Mouse (Mus musculus) T-helper 2 cell (primary cell): Measurements from ENCODE around the gene Gm21680.
"Not testable (repeated sequence)": the region's sequence is repeated elsewhere in the genome, so short reads cannot be mapped to it uniquely, and the experiment has no call there.

Source experiments
- in situ Hi-C: fragments of 300-600 bp; cut with MboI, MseI; formaldehyde crosslinking; loops from one replicate; pipeline ENCODE4 v1.15.1; 2025; ENCODE audit warnings: high pct_unique_total_duplicates

Gm21680 gene

DNA sequence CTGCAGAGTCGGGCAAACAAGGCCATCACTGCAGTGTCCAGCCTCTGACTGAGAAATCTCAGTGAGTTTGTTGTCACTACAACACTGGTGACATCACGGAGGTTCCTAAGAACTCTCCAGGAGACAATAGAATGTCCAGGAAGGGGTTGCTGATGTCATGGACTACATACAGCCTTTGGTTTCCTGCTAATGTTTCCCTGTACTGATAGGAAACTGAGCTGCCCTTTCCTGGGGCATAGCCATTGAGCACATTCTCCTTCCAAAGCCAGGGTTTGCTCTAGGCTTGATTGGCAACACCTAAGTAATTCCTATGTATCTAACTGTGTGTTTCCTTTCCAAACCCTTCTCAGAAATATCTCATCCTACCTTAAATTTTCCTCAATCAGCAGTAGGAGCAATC is at the start of gene Gm21680:
Gene Gm21680, minus strand, starts transcription at position 101 of the 400 bp plus-strand sequence.
- in situ Hi-C loops, result not testable (repeated sequence)

DNA sequence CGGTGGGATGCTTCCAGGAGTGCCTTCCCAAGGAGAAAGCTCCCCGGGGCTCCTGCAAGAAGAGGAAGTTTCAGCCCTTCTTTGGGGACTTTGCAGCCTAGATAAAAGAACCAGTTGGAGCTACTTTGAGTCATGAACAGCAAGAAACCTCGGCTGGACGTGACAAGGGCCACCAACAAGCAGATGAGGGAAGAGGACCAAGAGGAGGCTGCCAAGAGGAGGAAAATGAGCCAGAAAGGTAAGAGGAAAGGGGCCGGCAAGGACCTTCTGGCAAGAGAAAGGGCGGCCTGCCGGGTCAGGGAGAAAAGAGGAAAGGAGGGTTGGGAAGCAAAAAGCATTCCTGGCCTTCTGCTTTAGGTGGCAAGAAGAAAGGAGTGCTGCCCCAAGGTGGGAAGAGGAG is 35.2 kb upstream of the Gm21680 start:
- in situ Hi-C loops, result loop anchor here (5.0 kb wide), 1 partner anchor 50 kb away; no protein-coding TSS in a partner anchor

DNA sequence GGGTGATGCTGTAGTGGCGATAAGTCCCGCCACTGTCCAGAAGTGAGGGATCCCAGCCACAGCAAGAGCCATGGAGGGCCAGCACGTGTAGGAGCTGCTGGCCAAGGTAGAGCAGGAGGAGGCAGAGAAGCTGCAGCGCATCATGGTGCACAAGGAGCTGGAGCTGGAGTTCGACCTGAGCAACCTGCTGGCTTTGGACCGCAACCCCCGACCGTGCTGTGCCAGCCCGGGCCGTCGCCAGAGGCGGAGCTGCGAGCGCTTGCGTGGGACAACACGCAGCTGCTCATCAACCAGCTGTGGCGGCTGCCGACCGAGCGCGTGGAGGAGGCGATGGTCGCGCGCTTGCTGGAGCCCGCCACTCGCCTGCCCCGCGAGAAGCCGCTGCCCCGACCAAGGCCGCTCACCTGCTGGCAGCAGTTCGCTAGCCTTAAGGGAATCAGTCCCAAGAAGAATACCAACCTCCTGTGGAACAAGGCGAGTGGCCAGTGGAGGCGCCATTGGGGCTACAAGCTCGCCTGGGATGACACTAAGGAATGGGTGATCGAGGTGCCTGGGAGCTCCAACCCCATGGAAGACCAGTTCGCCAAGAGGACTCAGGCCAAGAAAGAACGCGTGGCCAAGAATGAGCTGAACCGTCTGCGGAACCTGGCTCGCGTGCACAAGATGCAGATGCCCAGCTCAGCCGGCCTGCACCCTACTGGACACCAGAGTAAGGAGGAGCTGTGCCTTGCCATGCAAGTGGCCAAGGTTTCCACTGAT is 34.7 kb upstream of the Gm21680 start:
- in situ Hi-C loops, result loop anchor here (5.0 kb wide), 1 partner anchor 50 kb away; no protein-coding TSS in a partner anchor

DNA sequence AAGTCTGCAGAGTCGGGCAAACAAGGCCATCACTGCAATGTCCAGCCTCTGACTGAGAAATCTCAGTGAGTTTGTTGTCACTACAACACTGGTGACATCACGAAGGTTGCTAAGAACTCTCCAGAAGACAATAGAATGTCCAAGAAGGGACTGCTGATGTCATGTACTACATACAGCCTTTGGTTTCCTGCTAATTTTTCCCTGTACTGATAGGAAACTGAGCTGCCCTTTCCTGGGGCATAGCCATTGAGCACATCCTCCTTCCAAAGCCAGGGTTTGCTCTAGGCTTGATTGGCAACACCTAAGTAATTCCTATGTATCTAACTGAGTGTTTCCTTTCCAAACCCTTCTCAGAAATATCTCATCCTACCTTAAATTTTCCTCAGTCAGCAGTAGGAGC is 32.2 kb upstream of the Gm21680 start, which contains the start of gene Gm1979:
Gene Gm1979, minus strand, starts transcription at position 101 of the 400 bp plus-strand sequence.
- in situ Hi-C loops, result loop anchor here (5.0 kb wide), 1 partner anchor 47 kb away; no protein-coding TSS in a partner anchor

DNA sequence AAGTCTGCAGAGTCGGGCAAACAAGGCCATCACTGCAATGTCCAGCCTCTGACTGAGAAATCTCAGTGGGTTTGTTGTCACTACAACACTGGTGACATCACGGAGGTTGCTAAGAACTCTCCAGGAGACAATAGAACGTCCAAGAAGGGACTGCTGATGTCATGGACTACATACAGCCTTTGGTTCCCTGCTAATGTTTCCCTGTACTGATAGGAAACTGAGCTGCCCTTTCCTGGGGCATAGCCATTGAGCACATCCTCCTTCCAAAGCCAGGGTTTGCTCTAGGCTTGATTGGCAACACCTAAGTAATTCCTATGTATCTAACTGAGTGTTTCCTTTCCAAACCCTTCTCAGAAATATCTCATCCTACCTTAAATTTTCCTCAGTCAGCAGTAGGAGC is 16.1 kb upstream of the Gm21680 start, which contains the start of gene Gm21698:
Gene Gm21698, minus strand, starts transcription at position 101 of the 400 bp plus-strand sequence.
- in situ Hi-C loops, result not testable (repeated sequence)

DNA sequence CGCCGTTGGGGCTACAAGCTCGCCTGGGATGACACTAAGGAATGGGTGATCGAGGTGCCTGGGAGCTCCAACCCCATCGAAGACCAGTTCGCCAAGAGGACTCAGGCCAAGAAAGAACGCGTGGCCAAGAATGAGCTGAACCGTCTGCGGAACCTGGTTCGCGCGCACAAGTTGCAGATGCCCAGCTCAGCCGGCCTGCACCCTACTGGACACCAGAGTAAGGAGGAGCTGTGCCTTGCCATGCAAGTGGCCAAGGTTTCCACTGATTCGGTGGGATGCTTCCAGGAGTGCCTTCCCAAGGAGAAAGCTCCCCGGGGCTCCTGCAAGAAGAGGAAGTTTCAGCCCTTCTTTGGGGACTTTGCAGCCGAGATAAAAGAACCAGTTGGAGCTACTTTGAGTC is 15.4 kb downstream of the Gm21680 start:
- in situ Hi-C loops, result loop anchor here (5.0 kb wide), 1 partner anchor 50 kb away; no protein-coding TSS in a partner anchor

DNA sequence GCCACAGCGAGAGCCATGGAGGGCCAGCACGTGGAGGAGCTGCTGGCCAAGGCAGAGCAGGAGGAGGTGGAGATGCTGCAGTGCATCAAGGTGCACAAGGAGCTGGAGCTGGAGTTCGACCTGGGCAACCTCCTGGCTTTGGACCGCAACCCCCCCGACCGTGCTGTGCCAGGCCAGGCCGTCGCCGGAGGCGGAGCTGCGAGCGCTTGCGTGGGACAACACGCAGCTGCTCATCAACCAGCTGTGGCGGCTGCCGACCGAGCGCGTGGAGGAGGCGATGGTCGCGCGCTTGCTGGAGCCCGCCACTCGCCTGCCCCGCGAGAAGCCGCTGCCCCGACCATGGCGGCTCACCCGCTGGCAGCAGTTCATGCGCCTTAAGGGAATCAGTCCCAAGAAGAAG is 15.9 kb downstream of the Gm21680 start:
- in situ Hi-C loops, result loop anchor here (5.0 kb wide), 1 partner anchor 51 kb away; no protein-coding TSS in a partner anchor

DNA sequence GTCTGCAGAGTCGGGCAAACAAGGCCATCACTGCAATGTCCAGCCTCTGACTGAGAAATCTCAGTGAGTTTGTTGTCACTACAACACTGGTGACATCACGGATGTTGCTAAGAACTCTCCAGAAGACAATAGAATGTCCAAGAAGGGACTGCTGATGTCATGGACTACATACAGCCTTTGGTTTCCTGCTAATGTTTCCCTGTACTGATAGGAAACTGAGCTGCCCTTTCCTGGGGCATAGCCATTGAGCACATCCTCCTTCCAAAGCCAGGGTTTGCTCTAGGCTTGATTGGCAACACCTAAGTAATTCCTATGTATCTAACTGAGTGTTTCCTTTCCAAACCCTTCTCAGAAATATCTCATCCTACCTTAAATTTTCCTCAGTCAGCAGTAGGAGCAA is 18.1 kb downstream of the Gm21680 start, which contains the start of gene Gm21671:
Gene Gm21671, minus strand, starts transcription at position 101 of the 400 bp plus-strand sequence.
- in situ Hi-C loops, result not testable (repeated sequence)

DNA sequence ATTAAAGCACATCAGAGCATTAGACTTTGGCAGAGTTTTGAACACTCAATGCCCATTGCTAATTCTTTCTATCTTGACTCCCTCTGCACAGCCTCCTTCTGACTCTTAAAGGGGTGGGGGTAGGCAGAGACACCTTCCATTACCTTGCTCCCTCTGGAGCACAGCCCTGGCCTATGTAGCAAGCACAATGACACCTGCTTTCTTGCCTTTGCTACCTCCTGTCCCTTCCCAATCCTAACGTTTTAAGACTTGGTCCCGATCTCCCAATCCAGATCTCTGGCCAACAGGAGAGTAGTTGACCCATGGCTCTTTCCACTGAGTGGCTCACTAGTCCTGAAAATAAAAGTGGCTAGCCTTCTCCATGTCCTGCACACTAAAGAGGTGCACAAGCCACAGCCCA is 27.1 kb downstream of the Gm21680 start:
- in situ Hi-C loops, result not testable (repeated sequence)

DNA sequence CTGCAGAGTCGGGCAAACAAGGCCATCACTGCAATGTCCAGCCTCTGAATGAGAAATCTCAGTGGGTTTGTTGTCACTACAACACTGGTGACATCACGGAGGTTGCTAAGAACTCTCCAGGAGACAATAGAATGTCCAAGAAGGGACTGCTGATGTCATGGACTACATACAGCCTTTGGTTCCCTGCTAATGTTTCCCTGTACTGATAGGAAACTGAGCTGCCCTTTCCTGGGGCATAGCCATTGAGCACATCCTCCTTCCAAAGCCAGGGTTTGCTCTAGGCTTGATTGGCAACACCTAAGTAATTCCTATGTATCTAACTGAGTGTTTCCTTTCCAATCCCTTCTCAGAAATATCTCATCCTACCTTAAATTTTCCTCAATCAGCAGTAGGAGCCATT is 30.2 kb downstream of the Gm21680 start, which contains the start of gene Gm21663:
Gene Gm21663, minus strand, starts transcription at position 101 of the 400 bp plus-strand sequence.
- in situ Hi-C loops, result not testable (repeated sequence)
